Mouse (Mus musculus) fat pad, adult 2 months (tissue): ENCODE data around the gene Il7r.

Source experiments
- DNase-seq: peaks from one replicate; pipeline ENCODE4 v3.0.0-alpha.2; 2011; ENCODE audit warnings: low read depth, low spot score; ENCODE audit errors: extremely low read depth

Il7r gene

DNA sequence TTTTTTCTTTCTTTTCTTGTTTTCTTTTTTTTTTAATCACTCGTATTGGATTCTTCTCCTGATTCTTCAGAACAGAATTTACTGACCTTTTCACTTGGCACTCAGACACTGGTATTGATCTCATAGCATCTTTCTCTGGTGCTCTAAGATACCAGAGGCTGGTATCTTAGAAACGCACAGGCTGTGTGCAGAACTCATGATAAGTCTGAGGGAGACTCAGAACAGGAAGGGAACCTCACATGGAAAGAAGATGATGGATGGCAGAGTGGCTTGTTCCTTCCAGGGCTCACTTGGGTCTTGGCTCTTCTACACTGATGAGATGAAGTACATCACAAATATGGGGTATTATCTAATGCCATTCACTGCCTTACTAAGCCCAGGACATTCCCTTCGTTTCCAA lies 57.4 kb downstream of the Il7r start:
- DNase-seq, result no peak

DNA sequence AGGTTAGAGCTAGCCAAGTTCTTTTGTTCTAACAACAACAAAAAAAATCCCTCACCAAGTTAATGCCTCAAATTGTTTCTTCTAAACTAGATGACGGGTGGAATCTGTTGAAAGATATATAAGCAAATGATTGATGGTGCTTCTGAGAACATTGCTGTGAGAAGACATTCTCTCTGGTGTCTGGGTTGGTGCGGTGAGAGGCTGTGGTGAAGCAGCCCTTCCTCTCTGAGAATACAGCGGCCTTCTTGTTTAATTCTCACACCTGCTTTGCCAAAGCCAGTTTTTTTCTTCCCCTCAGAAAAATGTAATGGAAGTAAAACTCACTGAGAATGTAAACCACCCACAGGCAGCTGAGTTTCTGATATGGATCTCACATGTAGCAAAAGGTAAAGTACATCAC lies 57.8 kb downstream of the Il7r start:
- no peak for DNase-seq

DNA sequence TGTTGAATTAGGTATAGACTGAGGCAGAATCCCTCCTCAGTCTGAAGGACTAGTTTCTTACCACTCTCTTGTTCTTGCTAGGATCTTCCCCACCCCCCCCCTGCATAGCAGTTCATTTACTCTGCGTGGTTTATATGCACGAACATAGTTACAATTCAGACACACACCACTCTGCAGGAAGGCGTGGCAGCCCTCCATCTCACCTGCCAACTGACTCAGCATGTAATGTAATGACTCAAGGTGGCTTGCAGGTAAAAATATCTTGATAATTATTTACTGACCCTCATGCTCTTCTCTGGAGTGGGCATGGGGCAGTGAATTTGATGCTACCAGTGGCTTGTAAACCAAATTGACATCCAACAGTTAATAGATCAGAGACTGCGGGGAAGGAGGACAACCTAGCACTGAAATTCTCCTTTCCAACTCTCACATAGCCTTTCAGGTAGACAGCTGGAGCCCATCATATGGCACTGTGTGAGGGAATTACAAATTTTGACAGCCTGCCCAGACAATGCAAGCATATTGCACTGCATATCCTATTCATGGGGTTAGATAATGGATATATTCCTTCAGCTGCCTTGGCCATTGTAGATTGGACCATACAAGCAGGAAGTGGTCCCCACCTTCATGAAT lies 58.8 kb downstream of the Il7r start:
- DNase-seq, result no peak

DNA sequence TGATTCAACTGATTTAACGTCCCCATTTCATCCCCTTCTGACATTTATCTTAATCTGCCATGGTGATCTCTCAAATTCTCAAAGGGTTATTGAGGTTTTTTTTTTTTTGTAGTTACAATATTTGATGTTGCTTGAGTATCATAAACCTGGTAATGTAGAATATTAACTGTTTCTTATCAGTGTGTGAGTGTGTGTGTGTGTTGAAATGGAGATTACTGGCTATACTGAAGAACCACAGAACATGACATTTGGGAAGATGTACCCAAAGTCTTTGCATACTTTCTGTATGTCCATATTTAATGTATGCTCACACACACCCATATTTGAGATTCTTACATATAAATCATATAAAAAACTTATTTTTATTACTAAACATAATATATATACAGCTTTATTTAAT lies 65.9 kb downstream of the Il7r start:
- DNase-seq, result no peak

DNA sequence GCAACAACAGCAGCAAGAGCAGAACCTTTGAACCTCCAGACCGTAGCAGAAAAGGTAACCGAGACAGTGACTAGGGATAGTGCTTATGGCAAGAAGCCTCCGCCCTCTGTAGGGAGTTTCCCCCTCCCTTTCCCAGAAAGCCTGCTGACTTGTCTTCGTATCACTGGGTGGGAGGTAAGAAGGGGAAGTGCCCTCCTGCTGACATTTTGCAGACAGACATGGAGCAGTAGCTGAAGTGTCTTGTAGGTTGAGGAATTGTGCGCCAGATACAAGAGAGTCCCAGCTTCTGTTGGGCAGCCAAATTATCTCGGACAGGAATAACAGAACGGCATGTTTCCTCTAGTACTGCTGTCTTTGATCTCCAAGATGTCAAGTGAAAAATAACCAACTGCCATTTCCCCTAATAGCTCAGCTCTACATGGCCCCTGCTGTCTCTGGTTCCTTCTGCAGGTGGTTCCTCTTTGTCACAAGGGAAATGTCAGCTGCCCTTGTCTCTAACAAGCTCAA lies 66.4 kb downstream of the Il7r start:
- DNase-seq, result no peak
